Mouse (Mus musculus): ENCODE data around the gene Kxd1.

Gene Kxd1

DNA sequence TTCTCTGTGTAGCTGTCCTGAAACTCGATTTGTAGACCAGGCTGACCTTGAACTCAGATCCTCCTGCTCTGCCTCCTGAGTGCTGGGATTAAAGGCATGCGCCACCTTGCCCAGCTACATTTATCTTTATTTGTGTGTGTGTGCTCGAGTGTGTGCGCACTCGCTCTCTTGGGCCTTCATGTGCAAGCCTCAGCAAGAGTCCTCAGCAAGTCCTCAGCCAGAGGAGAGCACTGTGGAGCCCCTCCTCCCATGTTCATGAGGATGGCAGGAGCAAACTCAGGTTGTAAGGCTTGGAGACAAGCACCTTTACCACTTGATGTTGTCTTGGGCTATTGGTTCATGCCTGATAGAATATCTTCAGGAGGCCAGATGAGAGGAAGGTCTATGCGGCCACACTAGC is 20.0 kb upstream of the Kxd1 start:
- no peak for DNase-seq (ENCODE audit: low read depth, low spot score)

DNA sequence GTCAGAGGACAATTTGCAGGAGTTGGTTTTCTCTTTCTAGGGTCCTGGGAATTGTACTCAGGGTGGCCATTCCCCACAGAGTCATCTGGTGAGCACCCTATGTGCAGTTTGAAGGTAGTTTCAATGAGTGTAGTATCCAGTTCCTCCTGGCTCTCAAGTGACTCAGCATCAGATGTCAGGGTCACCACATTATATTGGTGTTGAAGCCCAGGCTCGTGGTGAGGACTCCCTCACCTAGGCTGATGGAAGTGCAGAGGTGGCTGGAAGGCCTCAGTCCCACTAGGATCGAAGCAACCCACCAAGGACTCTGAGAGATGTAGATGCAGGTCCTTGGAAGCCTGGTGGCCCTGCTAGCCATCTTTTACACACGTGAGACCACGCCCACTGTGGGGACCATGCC is 18.7 kb upstream of the Kxd1 start:
- no peak for DNase-seq (ENCODE audit: low read depth, low spot score)

GRCm38 (mm10) chr8:70544200-70544687 is 16.5 kb upstream of the Kxd1 start:
- DNase-seq (ENCODE audit: low read depth, low spot score) = no peak

DNA sequence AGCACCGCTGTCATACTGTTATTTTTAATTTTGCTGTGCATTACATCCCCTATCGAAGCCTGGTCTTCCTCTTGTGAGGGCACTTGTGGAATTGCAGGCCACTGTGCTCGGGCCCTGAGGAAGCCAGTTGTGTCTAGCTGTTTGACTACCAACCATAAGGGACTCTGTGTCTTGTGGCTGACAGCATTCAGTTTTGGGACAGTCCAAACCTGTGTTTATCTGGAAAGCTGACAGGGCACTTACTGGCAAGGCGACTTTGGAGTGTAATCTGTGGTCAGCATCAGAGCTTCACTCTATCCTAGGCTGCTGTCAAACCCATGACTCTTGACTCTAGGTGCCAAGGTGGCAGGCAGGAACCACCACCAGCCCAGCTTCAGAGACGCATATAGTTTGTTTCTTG is 13.3 kb upstream of the Kxd1 start:
- DNase-seq (ENCODE audit: low read depth, low spot score) = no peak

DNA sequence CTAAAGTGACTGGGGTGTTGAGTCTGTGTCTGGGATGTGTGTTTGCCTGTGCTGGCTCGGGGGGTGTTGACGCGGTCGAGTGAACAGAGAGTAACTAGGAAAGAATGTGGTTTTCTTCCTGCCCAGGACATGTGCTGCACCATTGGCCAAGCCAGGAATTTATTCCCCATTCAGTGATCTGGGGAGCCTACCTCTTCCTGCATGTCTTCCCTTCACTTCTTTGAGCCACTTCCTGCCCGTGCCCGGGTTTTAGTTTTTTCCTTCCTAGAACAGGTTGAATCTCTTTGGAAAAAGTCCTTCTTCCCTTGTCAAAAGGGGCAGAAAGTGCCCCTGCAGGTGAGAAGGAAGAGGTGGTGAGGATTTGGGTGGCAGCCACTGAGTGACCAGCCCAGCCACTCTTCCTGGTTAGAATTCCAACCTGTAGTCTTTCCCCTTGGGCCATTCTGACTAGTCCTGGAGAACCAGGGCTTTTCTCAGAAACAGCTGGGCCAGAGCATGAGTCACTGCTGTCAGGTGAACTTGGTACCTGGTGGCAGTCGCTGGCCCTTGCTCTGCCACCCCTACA is 12.8 kb upstream of the Kxd1 start:
- no peak for DNase-seq (ENCODE audit: low read depth, low spot score)

DNA sequence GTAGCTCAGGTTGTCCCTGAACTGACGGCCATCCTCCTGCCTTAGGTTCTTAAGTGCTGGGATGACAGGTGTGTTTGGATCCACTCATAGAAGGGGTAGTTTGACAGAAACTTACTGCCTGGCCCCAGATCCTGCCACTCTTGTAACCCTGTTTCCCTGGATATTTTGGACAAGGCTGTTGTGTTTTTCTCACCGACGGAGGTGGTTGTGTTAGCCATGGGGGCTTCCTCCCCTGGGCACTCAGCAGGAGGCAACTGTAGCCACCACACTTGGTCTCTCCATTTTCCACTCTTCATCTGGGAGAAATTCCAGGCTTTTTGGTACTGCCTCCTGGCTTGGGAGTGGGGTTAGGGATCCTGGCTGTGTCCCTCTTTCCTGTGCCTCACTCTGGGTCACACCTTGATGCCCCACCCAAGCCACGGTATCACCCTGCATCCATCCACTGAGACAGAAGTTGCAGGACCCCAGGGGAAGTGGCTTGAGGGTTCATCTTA is 12.3 kb upstream of the Kxd1 start:
- DNase-seq (ENCODE audit: low read depth, low spot score) = no peak

DNA sequence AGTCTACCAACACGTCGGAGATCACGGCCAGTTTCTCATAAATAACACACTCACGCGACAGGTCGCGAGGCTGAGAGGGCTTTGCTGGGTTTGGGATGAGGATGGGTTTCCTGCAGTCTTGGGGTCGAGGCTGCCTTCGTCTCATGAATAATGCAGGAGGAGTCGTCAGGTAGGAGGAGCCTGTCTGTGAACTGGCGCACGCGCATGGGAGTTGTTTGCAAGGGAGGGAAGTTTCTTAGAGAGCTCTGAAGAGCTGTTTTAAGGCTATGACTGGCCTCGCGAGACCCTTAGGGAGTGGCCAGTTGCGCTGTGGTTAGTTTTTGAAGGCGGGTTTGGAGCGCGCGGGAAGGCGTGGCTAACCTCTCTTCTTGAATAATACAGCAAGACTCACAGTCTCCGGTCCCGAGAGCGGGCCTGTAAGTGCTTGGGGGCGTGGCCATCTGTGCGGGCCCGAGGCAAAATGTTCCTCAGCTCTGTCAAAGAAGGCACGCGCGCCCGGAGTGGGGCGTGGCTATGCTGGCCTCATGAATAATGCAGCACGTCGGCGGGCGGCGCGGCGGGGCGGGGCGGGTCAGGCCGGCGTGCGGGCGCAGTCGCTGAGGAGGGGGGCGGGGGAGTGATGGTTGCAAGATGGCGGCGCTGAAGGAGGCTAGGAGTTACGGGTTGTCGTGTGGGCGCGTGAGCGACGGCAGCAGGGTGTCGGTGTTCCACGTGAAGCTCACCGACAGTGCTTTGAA is 11.5 kb upstream of the Kxd1 start, which contains the start of gene Ell:
Gene Ell, plus strand, starts transcription at position 381 of the 737 bp plus-strand sequence.
- DNase-seq (ENCODE audit: low read depth, low spot score) = peak; percentile 90

DNA sequence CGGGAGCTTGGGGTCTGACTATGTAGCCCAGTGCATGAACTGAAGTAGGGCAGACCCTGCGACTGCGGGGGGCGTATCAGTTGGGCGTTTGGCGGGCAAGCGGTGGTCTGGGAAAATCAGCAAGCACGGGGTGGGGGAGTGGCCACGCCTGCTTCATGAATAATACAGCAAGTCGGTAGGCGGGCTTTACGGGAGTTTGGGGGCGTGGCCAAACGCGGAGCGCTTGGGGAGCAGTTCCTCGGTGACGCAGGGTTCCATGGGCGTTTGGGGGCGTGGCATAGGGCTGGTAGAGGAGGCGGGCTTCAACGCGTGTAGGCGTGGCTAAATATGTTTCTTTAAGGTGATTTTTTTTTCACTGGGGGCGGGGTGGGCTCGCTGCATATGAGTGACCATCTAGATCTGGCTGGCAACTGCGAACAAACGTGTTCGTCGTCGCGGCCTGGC is 10.9 kb upstream of the Kxd1 start:
- peak; percentile 98 for DNase-seq (ENCODE audit: low read depth, low spot score)

DNA sequence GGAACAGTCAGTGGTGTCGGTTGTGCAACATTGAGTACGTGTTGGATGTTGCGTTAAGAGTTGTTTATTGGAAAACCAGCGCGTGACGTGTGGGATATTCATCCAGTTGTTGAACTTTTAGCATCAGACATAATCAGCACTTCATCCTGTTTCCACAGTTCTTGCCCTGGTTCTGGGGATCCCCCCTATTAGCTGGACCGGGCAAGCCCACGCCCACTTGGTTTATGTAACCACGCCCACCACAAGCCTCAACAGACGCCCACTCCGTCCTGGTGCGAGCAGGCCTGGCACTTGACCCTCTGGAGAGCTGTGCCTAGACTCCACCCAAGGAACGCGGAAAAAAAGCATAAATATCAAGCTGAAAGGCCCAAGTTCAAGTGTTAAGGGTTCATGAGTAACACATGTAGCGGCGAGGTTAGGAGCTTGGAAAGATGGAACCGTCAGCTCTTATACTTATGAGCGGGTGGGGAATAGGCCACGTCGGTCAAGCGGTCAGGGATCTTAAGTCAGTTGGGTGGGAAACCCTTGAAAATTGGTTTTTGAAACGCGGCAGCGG is 10.3 kb upstream of the Kxd1 start:
- DNase-seq (ENCODE audit: low read depth, low spot score) = no peak

DNA sequence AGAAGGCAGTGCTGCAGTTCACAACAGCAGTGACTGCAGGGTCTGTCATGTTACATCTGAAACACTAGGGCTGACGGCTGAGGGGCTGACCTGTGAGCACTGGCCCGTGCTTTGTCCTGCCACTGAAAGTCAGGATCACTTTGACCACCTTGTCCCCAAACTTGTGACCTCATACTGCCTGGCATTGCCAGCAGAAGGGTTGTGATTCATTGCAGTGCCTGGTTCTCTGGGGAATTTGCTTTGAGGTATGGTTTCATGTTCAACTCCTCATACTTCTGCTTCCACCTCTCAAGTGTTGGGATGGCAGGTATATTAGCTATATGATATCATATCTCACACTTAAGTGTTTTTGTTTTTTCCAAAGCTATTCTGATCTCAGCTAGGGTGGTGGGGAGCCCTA is 7.9 kb upstream of the Kxd1 start:
- no peak for DNase-seq (ENCODE audit: low read depth, low spot score)

- no peak for DNase-seq (ENCODE audit: low read depth, low spot score)
Measured at GRCm38 (mm10) chr8:70535221-70535620, 7.5 kb upstream of the Kxd1 start.

- DNase-seq (ENCODE audit: low read depth, low spot score) = no peak
Measured at GRCm38 (mm10) chr8:70534281-70534680, 6.5 kb upstream of the Kxd1 start.

DNA sequence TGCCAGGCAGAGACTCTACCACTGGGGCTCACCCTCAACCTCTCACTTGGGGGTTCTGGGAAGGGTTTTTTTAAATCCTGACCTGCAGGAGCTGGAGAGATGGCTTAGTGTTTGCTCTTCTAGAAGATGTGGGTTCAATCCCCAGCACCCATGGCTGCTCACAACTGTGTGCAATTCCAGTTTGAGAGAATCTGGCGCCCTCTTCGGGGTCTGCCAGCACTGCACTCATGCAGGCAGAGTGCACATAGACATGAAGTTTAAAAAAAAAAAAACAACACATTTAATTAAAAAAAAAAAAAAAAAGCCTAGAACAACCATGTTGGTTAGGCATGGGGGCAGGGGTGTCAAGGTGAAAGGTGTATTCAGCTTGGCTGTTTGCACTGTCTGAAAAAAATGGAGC is 2.6 kb upstream of the Kxd1 start:
- no peak for DNase-seq (ENCODE audit: low read depth, low spot score)

DNA sequence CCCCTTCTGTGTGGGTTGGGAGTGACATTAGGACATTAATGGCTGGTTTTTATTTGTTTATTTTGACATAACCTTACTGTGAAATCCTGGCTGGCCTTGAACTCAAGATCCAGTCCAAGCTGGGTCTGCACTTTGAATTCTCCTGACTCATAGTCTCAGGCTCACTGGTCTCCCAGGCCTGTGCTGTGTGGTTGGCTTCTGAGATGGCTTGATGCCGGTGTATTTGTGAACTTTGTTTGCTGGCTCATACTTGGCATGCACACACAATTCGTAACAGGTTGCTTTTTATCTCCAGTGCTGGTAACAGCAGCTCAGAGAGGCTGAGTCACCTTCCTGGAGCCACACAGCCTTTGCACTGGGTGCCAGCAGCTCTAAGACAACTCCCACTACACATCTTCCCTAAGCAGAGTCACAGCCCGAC is 2.0 kb upstream of the Kxd1 start:
- DNase-seq (ENCODE audit: low read depth, low spot score) = no peak

DNA sequence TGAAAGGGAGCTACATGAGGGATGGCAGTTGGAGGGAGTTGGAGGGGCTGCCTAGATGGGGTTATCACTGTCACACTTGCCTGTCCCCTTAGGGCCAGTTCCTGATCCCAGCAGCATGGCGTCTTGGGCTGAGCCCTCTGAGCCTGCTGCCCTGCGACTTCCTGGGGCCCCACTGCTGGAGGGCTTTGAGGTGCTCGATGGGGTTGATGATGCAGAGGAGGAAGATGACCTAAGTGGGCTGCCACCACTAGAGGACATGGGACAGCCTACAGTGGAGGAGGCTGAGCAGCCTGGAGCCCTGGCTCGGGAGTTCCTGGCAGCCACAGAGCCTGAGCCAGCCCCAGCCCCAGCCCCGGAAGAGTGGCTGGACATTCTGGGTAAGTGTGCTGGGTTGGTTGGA is 1.5 kb upstream of the Kxd1 start:
- no peak for DNase-seq (ENCODE audit: low read depth, low spot score)

GRCm38 (mm10) chr8:70528182-70528797 is 534 bp upstream of the Kxd1 start:
- no peak for DNase-seq (ENCODE audit: low read depth, low spot score)

- DNase-seq (ENCODE audit: low read depth, low spot score) = no peak
Measured at GRCm38 (mm10) chr8:70527111-70527511, 645 bp downstream of the Kxd1 start.

- DNase-seq (ENCODE audit: low read depth, low spot score) = peak; percentile 92
Measured at GRCm38 (mm10) chr8:70522592-70523403, 5.0 kb downstream of the Kxd1 start.

DNA sequence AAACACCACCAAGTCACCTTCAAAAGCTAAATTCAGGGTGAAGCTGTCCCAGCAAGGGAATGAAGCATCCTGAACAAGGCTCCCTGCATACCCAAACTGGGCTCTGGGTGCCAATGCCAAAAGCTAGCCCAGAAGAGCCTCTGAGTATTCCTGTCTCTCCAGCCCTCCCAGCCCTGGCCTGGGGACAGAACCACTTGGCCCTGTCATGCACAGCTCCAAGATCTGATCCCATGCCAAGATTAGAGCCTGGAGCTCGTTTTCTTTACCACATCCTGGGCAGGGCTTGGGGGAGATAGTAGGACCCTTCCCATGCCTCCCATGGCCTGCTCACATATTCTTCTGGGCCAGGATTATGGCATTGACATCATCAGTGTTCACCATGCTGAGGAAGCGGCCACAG is 8.2 kb downstream of the Kxd1 start:
- DNase-seq (ENCODE audit: low read depth, low spot score) = no peak

DNA sequence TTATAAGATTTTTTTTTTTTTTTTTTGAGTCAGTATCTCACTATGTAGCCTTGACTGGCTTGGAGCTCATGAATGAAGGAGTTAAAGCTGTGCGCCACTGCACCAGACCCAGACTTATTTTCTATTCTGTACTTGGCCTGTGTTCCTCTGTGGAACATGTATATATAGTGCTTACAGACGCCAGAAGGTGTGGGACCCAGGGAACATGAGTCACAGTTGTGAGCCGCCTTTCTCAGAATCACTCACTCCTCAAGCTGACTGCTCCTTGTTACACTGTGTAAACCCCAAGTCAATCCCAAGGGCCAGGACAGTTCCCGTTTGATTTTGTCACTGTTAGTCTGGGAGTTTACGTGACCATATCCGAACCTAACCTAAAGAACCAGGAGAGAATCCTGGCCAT is 8.7 kb downstream of the Kxd1 start:
- no peak for DNase-seq (ENCODE audit: low read depth, low spot score)

DNA sequence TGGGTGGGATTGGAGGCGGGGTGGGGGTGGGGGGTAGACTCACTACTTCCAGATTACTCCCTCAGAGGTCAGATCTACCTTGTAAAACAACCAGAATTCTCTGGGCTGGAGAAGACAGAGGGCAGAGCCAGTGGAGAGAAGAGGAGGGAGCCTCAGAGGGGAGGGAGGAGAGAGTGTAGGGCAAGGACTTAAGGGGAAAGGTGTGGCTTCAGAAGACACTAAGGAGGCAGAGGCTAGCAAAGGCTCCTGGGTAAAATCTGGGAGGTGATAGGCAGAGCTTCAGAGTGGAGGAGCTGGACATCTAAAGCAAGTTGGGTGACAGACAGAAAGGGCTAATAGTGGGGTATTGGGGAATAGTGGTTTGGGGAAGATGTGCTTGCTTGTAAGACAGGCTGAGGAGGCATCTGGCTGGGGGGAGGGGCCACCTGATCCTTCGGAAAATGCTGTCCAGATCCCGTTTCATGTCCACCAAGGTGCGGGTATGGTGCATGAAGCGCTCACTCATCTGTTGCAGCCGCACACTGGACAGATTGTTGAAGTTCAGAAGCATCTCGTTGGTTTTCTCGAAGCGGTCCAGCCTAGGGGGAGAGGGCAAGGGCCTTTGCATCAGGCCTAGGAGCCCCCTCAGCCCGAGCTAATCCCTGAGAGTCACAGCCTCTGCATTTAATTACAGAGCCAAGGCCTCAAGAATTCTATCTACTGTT is 9.7 kb downstream of the Kxd1 start:
- no peak for DNase-seq (ENCODE audit: low read depth, low spot score)
